Comparison of ENCODE assay signal across 12 mouse cellular contexts in genomic region chr5:28061011-28061410, GRCm38 (mm10). TPM values are rescaled to one million over a fixed set of nuclear protein-coding genes. Genes with fewer than 3 reads are reported as not detected.
DNase-seq lines count a peak whose midpoint lies in the region; ATAC-seq and TF ChIP-seq lines count a peak whose summit lies in the region.
"Had no signal": no experiment of that assay in that cellular context is flagged by ENCODE, and none has a peak within 500 bp of the region (broad histone marks: within the 10 kb centered on the region; RNA-seq: fewer than 3 reads in every experiment).

No protein-coding gene starts in this region.

- H3K4me2 ChIP-seq in liver, embryonic 11.5 days, result no peak overlapping the region
- no peak overlapping the region for H3K4me2 ChIP-seq in stomach, embryonic 16.5 days (ENCODE audit: low read depth, low read length)
- no peak overlapping the region for H3K4me2 ChIP-seq in neural tube, embryonic 15.5 days
- H3K4me2 ChIP-seq: embryonic facial prominence, embryonic 12.5 days; kidney, embryonic 15.5 days; limb, embryonic 12.5 days had no signal

- peak; percentile 90 for ATAC-seq in frontal cortex, adult (ENCODE audit: low TSS enrichment)
- no peak for ATAC-seq in liver, embryonic 11.5 days (replicated peaks; ENCODE audit: low FRiP score)
- no peak for ATAC-seq in stomach, embryonic 16.5 days (ENCODE audit: insufficient read depth, low FRiP score)
- ATAC-seq in neural tube, embryonic 15.5 days (ENCODE audit: low FRiP score), result no peak

- no peaks in the 10 kb centered on the region for H3K36me3 ChIP-seq in liver, adult 2 months (ENCODE audit: control insufficient read depth, insufficient read depth, low read length)
- no peaks in the 10 kb centered on the region for H3K36me3 ChIP-seq in liver, embryonic 11.5 days (ENCODE audit: control insufficient read depth, insufficient read depth, low read length)
- H3K36me3 ChIP-seq in stomach, embryonic 16.5 days (ENCODE audit: control insufficient read depth, insufficient read depth, low read length), result no peaks in the 10 kb centered on the region
- no peaks in the 10 kb centered on the region for H3K36me3 ChIP-seq in neural tube, embryonic 15.5 days
- H3K36me3 ChIP-seq: embryonic facial prominence, embryonic 12.5 days; kidney, embryonic 15.5 days; limb, embryonic 12.5 days had no signal

- no peaks in the 10 kb centered on the region for H3K9me3 ChIP-seq in liver, embryonic 11.5 days (ENCODE audit: control insufficient read depth, low read length)
- H3K9me3 ChIP-seq in stomach, embryonic 16.5 days (replicated peaks; ENCODE audit: control insufficient read depth, low read length), result no peaks in the 10 kb centered on the region
- H3K9me3 ChIP-seq in neural tube, embryonic 15.5 days (replicated peaks), result no peaks in the 10 kb centered on the region
- H3K9me3 ChIP-seq: embryonic facial prominence, embryonic 12.5 days; kidney, embryonic 15.5 days; limb, embryonic 12.5 days had no signal

- H3K27ac ChIP-seq in liver, adult 2 months (replicated peaks; ENCODE audit: insufficient read depth, low read depth, low read length), result peak overlapping the region; percentile 13
- no peak overlapping the region for H3K27ac ChIP-seq in liver, embryonic 11.5 days (ENCODE audit: low read depth, low read length)
- H3K27ac ChIP-seq in stomach, embryonic 16.5 days (ENCODE audit: low read length), result peak overlapping the region; percentile 69
- no peak overlapping the region for H3K27ac ChIP-seq in neural tube, embryonic 15.5 days (replicated peaks)
- H3K27ac ChIP-seq: embryonic facial prominence, embryonic 12.5 days; kidney, embryonic 15.5 days; limb, embryonic 12.5 days had no signal

- H3K27me3 ChIP-seq in liver, adult 2 months (ENCODE audit: control insufficient read depth, insufficient read depth, low read length), result no peaks in the 10 kb centered on the region
- H3K27me3 ChIP-seq in liver, embryonic 11.5 days (replicated peaks; ENCODE audit: control insufficient read depth, insufficient read depth, low read length), result no peaks in the 10 kb centered on the region
- H3K27me3 ChIP-seq in stomach, embryonic 16.5 days (ENCODE audit: control insufficient read depth, insufficient read depth, low read length), result no peaks in the 10 kb centered on the region
- no peaks in the 10 kb centered on the region for H3K27me3 ChIP-seq in neural tube, embryonic 15.5 days (replicated peaks)
- H3K27me3 ChIP-seq: embryonic facial prominence, embryonic 12.5 days; kidney, embryonic 15.5 days; limb, embryonic 12.5 days had no signal

- H3K4me1 ChIP-seq in liver, adult 2 months (ENCODE audit: control insufficient read depth, insufficient read depth, low read length), result peaks cover 10% of the 10 kb centered on the region
- peaks cover 11% of the 10 kb centered on the region; the same call in 1 of the 2 replicates for H3K4me1 ChIP-seq in liver, embryonic 11.5 days (replicated peaks; ENCODE audit: control insufficient read depth, insufficient read depth, low read length)
- peaks cover 11% of the 10 kb centered on the region; the same call in 1 of the 2 replicates for H3K4me1 ChIP-seq in stomach, embryonic 16.5 days (ENCODE audit: control insufficient read depth, insufficient read depth, low read length)
- no peaks in the 10 kb centered on the region for H3K4me1 ChIP-seq in neural tube, embryonic 15.5 days
- H3K4me1 ChIP-seq: kidney, embryonic 15.5 days had no signal

- no peak for DNase-seq in frontal cortex, postnatal 36 days (ENCODE audit: low spot score in 2 of 2)
- no peak for DNase-seq in liver, adult 2 months (ENCODE audit: extremely low read depth, low read depth, low spot score)
- no peak for DNase-seq in liver, embryonic 11.5 days (ENCODE audit: low spot score)
- peak; percentile 55 to 59 for DNase-seq in lung, adult 18-20 months
- DNase-seq in frontal cortex, postnatal 14 days (ENCODE audit: low spot score in 2 of 2), result no peak

- no peak overlapping the region for H3K9ac ChIP-seq in liver, adult 2 months (ENCODE audit: low read depth, low read length)
- H3K9ac ChIP-seq in liver, embryonic 11.5 days (ENCODE audit: low read depth, low read length), result no peak overlapping the region
- no peak overlapping the region for H3K9ac ChIP-seq in stomach, embryonic 16.5 days (ENCODE audit: low read length)
- no peak overlapping the region for H3K9ac ChIP-seq in neural tube, embryonic 15.5 days (replicated peaks)
- H3K9ac ChIP-seq: embryonic facial prominence, embryonic 12.5 days; kidney, embryonic 15.5 days; limb, embryonic 12.5 days had no signal

- no peak for TF ChIP-seq POLR2A in liver, adult 2 months (IDR thresholded peaks at IDR 0.05; ENCODE audit: extremely low read depth, insufficient read depth, low read length)

- WGBS in liver, adult 2 months, result 62% methylated on average over 6 of the region's 6 CpGs
- WGBS in liver, embryonic 11.5 days, result 74% methylated on average over 6 of the region's 6 CpGs
- WGBS in stomach, embryonic 16.5 days, result 61% methylated on average over 6 of the region's 6 CpGs
- 76% methylated on average over 6 of the region's 6 CpGs for WGBS in neural tube, embryonic 15.5 days

- H3K4me3 ChIP-seq in liver, adult 2 months (ENCODE audit: insufficient read depth, low read depth, low read length), result no peak overlapping the region
- H3K4me3 ChIP-seq in liver, embryonic 11.5 days (ENCODE audit: low read depth, low read length), result no peak overlapping the region
- H3K4me3 ChIP-seq in stomach, embryonic 16.5 days (replicated peaks; ENCODE audit: low read length), result no peak overlapping the region
- H3K4me3 ChIP-seq in neural tube, embryonic 15.5 days (replicated peaks), result no peak overlapping the region
- H3K4me3 ChIP-seq: embryonic facial prominence, embryonic 12.5 days; kidney, embryonic 15.5 days; limb, embryonic 12.5 days; megakaryocyte, embryonic 14.5 days had no signal

- TF ChIP-seq CTCF in liver, adult 2 months (IDR thresholded peaks at IDR 0.05; ENCODE audit: low read depth, low read length), result no peak

- no peaks in the 10 kb centered on the region for H3K79me2 ChIP-seq in liver, adult 2 months (ENCODE audit: control insufficient read depth, insufficient read depth, low read length)

RNA-seq across cellular contexts. Expression of gene Insig1, which starts 10.2 kb away (rescaled TPM):
- total RNA-seq in liver, adult 2 months (2014; rRNA removed), result 566 and 594 TPM in 2 replicates
- polyA plus RNA-seq in liver, adult 2 months (2012; rRNA removed), result 465 and 525 TPM in 2 replicates
- 59.7 and 65.4 TPM in 2 replicates for polyA plus RNA-seq in liver, embryonic 11.5 days (2014; fragmentation: Nextera tagmentation; extraction: Ambion mirVana)
- 102 and 103 TPM in 2 replicates for polyA plus RNA-seq in stomach, embryonic 16.5 days (2015; fragmentation: Nextera tagmentation; extraction: Ambion mirVana)
- 62.8 and 71.6 TPM in 2 replicates for polyA plus RNA-seq in neural tube, embryonic 15.5 days (2015; fragmentation: Nextera tagmentation; extraction: Ambion mirVana)

Comparison
In these comparisons a context has a peak if more than half of its experiments do, and no peak if none do; other contexts are left out.
1. H3K27ac ChIP-seq: peak in liver, adult 2 months (single experiment) and stomach, embryonic 16.5 days (single experiment); none in liver, embryonic 11.5 days (single experiment) and neural tube, embryonic 15.5 days (single experiment).
2. DNase-seq: peak in lung, adult 18-20 months (2 of 2); none in frontal cortex, postnatal 36 days (0 of 2), liver, adult 2 months (single experiment), liver, embryonic 11.5 days (single experiment) and frontal cortex, postnatal 14 days (0 of 2).